Mouse (Mus musculus): ENCODE results near the gene Rin3.

DNA sequence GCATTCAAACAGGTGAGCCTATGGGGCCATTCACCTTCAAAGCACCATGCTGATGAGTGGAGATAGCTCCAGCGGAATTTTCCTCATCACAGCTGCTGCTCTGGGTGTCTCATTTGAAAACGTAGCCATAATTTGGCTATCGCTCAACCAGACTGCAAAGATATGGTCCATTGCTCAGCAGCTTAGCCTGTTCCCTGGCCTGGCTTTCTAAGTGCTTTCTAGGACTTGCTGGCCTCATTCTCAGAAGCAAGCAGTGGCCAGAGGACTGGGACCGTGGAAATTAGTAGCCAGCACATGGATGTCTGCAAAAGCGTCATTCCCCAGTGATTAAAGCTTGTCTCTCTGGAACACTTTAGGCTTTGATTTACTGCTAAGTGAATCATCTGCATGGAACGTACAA is 46.5 kb upstream of the Rin3 start:
- TF ChIP-seq POLR2A (IDR thresholded peaks at IDR 0.05; ENCODE audit: control insufficient read depth in 1 of 2, insufficient read depth in 1 of 2, low read depth in 1 of 2, low read length in 2 of 2, poor library complexity in 1 of 2) (no peak), CTCF (IDR thresholded peaks at IDR 0.05 in 2 of 3, conservative IDR thresholded peaks at IDR 0.05 in 1 of 3; ENCODE audit: control insufficient read depth in 1 of 3, insufficient read depth in 1 of 3, low read depth in 2 of 3, low read length in 3 of 3, poor library complexity in 1 of 3, severe bottlenecking in 1 of 3) (no peak), GATA1 (IDR thresholded peaks at IDR 0.05; ENCODE audit: low read depth, low read length) (no peak), MAX (IDR thresholded peaks at IDR 0.05; ENCODE audit: low read length) (no peak), E2F4 (IDR thresholded peaks at IDR 0.05; ENCODE audit: borderline replicate concordance, low read depth, low read length) (no peak), ZNF384 (IDR thresholded peaks at IDR 0.05; ENCODE audit: low read depth, low read length) (no peak), ELF1 (IDR thresholded peaks at IDR 0.05; ENCODE audit: low read depth, low read length) (no peak), POLR2AphosphoS2 (IDR thresholded peaks at IDR 0.05; ENCODE audit: low read length) (no peak), TAL1 (IDR thresholded peaks at IDR 0.05; ENCODE audit: low read length) (no peak), POLR2AphosphoS5 (IDR thresholded peaks at IDR 0.05; ENCODE audit: borderline replicate concordance, low read depth, low read length) (no peak), MEF2A (IDR thresholded peaks at IDR 0.05; ENCODE audit: extremely low read depth, insufficient replicate concordance, low read depth, low read length, poor library complexity, severe bottlenecking) (no peak), KAT2A (conservative IDR thresholded peaks at IDR 0.05; ENCODE audit: low read depth, low read length) (no peak), HCFC1 (IDR thresholded peaks at IDR 0.05; ENCODE audit: low read depth, low read length) (no peak)

Data from MEL (cell line).